Mouse (Mus musculus) ES-CJ7 (cell line): ENCODE data around the gene Olfr1228.

Source experiments
- DNase-seq: peaks from one replicate; pipeline ENCODE4 v3.0.0; 2011; ENCODE audit warnings: low read depth, low spot score

The Olfr1228 gene

GRCm38 (mm10) chr2:89253962-89254361, at the start of gene Olfr1228:
Olfr1228 (minus strand) TSS chr2:89254062.
- DNase-seq = no peak

GRCm38 (mm10) chr2:89297168-89297567, 43.3 kb upstream of the Olfr1228 start, which contains the start of gene Olfr1230:
Olfr1230 (minus strand) TSS chr2:89297268.
- no peak for DNase-seq

GRCm38 (mm10) chr2:89287914-89288313, 34.1 kb upstream of the Olfr1228 start, which contains the start of gene Olfr1229:
Olfr1229 (minus strand) TSS chr2:89288014.
- DNase-seq = no peak

GRCm38 (mm10) chr2:89199948-89200347, 53.9 kb downstream of the Olfr1228 start, which contains the start of gene Olfr1226:
Olfr1226 (minus strand) TSS chr2:89200048.
- no peak for DNase-seq
